Mouse (Mus musculus) kidney, embryonic 15.5 days (tissue): ENCODE measurements at regions not wholly inside any gene's neighbourhood (a gene's known extent, or its start where the extent isn't known, plus 50 kb on each side); places are given as distances from the start of the nearest gene placed in this dataset.
"Not testable (repeated sequence)": the region's sequence is repeated elsewhere in the genome, so short reads cannot be mapped to it uniquely, and the experiment has no call there.

Source experiments
- ATAC-seq: fragments of 200-750 bp; cut with Nextera tagmentation; replicated peaks from 2 replicates; pipeline ENCODE4 v1.8.0; 2017; ENCODE audit warnings: moderate TSS enrichment; ENCODE audit not compliant: low FRiP score
- H3K27ac ChIP-seq: fragments of 300-500 bp; sonication (generic); 2 replicates; pipeline ENCODE4 v1.5.1; 2015; ENCODE audit warnings: mild to moderate bottlenecking, inconsistent platforms
- H3K27me3 ChIP-seq: fragments of 300-500 bp; sonication (generic); 2 replicates; pipeline ENCODE4 v1.6.1; 2015; ENCODE audit warnings: inconsistent platforms
- H3K36me3 ChIP-seq: fragments of 300-500 bp; sonication (generic); 2 replicates; pipeline ENCODE4 v1.6.1; 2015; ENCODE audit warnings: inconsistent platforms
- H3K4me1 ChIP-seq: fragments of 300-500 bp; sonication (generic); 2 replicates; pipeline ENCODE4 v1.6.1; 2015; ENCODE audit warnings: inconsistent platforms
- H3K4me2 ChIP-seq: fragments of 300-500 bp; sonication (generic); 2 replicates; pipeline ENCODE4 v1.6.1; 2015; ENCODE audit warnings: moderate library complexity, mild to moderate bottlenecking, inconsistent platforms
- H3K4me3 ChIP-seq: fragments of 300-500 bp; sonication (generic); replicated peaks from 2 replicates; pipeline ENCODE4 v1.5.1; 2015; ENCODE audit warnings: mild to moderate bottlenecking, inconsistent platforms
- H3K9ac ChIP-seq: fragments of 300-500 bp; sonication (generic); 2 replicates; pipeline ENCODE4 v1.6.1; 2015; ENCODE audit warnings: mild to moderate bottlenecking, inconsistent platforms
- H3K9me3 ChIP-seq: fragments of 300-500 bp; sonication (generic); replicated peaks from 2 replicates; pipeline ENCODE4 v1.6.1; 2016; ENCODE audit warnings: inconsistent platforms
- WGBS: fragments of 180-500 bp; shearing (Covaris S2); methylation state at CpG from one replicate; pipeline ENCODE4 v1.1.7; 2015; ENCODE audit warnings: mixed read lengths; 5-methylcytosine and 5-hydroxymethylcytosine counted together

- WGBS = 5% methylated on average over 33 of the region's 33 CpGs
- ATAC-seq = no peak; the same call in 1 of the 2 replicates
- Histone ChIP-seq H3K4me3 (peak overlapping the region; percentile 19), H3K4me2 (peak overlapping the region; percentile 50), H3K27me3 (peaks cover 52% of the 10 kb centered on the region), H3K36me3 (no peaks in the 10 kb centered on the region), H3K27ac (no peak overlapping the region), H3K9ac (no peak overlapping the region), H3K9me3 (no peaks in the 10 kb centered on the region), H3K4me1 (peaks cover 25% of the 10 kb centered on the region)
Observed at GRCm38 (mm10) chr12:104637046-104638032, 114.4 kb downstream of the Dicer1 start.

- peak overlapping the region; percentile 19; the same call in 1 of the 2 replicates for H3K4me3 ChIP-seq
Observed at GRCm38 (mm10) chr12:104636474-104636873, 115.3 kb downstream of the Dicer1 start.

GRCm38 (mm10) chr12:104634818-104635217 is 116.9 kb downstream of the Dicer1 start:
- Histone ChIP-seq H3K9me3 (no peaks in the 10 kb centered on the region), H3K27me3 (peaks cover 51% of the 10 kb centered on the region), H3K4me3 (no peak overlapping the region), H3K36me3 (no peaks in the 10 kb centered on the region), H3K27ac (no peak overlapping the region), H3K9ac (no peak overlapping the region), H3K4me1 (peaks cover 25% of the 10 kb centered on the region), H3K4me2 (no peak overlapping the region; the same call in 1 of the 2 replicates)
- no peak for ATAC-seq
- 55% methylated on average over 10 of the region's 10 CpGs for WGBS

More at GRCm38 (mm10) chr12:104636474-104636873, 115.3 kb downstream of the Dicer1 start:
- no peak for ATAC-seq
- peaks cover 25% of the 10 kb centered on the region for H3K4me1 ChIP-seq
- H3K36me3 ChIP-seq = no peaks in the 10 kb centered on the region
- WGBS = 25% methylated on average over 12 of the region's 12 CpGs
- no peaks in the 10 kb centered on the region for H3K9me3 ChIP-seq
- H3K27ac ChIP-seq = no peak overlapping the region
- H3K27me3 ChIP-seq = peaks cover 52% of the 10 kb centered on the region
- no peak overlapping the region for H3K9ac ChIP-seq
- peak overlapping the region; percentile 50 for H3K4me2 ChIP-seq

DNA sequence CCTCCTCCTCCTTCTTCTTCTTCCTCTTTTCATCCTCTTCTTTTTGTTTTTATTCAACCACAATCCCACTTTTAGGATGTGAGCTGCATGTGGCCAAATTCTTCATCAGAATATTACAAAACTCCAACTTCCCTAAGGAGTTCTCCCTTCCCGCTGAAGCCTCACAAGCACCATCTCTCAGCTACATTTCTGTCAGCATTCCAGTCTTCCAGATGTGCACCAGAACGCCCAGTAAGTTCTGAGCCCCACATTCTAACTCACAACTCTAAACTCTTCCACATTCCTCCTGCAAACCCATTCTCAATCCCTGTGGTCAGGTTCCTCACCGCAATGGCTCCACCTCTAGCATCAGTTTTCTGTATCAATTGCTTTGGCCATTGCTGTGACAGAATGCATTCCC is 121.2 kb downstream of the Dicer1 start:
- Histone ChIP-seq H3K27me3 (peaks cover 12% of the 10 kb centered on the region), H3K4me2 (no peak overlapping the region), H3K9me3 (no peaks in the 10 kb centered on the region), H3K36me3 (no peaks in the 10 kb centered on the region), H3K27ac (no peak overlapping the region), H3K9ac (no peak overlapping the region), H3K4me3 (no peak overlapping the region), H3K4me1 (peaks cover 5% of the 10 kb centered on the region; the same call in 1 of the 2 replicates)
- ATAC-seq = no peak
- WGBS = 84% methylated on average over 3 of the region's 3 CpGs

GRCm38 (mm10) chr12:104629449-104629848 is 122.3 kb downstream of the Dicer1 start:
- Histone ChIP-seq H3K9me3 (no peaks in the 10 kb centered on the region), H3K4me1 (no peaks in the 10 kb centered on the region), H3K9ac (no peak overlapping the region), H3K4me2 (no peak overlapping the region), H3K4me3 (no peak overlapping the region), H3K27ac (no peak overlapping the region), H3K36me3 (no peaks in the 10 kb centered on the region), H3K27me3 (peaks cover 12% of the 10 kb centered on the region)
- ATAC-seq = no peak
- WGBS = 85% methylated on average over 2 of the region's 2 CpGs

DNA sequence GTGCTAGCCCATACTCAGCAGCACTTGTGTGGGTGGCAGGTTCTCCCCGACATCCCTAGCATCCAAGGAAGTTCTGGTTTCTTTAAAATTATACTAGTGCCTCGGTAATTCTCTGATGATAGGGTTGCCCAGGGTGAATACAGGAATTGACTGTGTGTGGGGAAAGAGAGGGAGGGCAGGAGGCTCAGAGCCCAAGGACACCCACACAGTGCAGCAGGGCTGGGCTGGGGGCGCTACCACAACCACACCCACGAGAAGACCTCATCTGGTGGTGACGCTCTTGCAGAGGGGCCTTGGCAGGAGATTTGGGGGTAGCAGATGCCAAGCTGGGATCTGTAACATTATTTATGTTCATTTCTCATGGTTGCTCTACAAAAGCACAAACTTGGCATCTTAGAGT is 125.7 kb downstream of the Dicer1 start:
- no peak overlapping the region for H3K4me3 ChIP-seq
- H3K4me2 ChIP-seq = no peak overlapping the region
- no peak for ATAC-seq
- 86% methylated on average over 5 of the region's 5 CpGs for WGBS
- peaks cover 8% of the 10 kb centered on the region for H3K27me3 ChIP-seq
- H3K36me3 ChIP-seq = no peaks in the 10 kb centered on the region
- 0 out of 2 replicates have a peak, but pooled peaks cover 5% of the 10 kb centered on the region for H3K4me1 ChIP-seq
- no peaks in the 10 kb centered on the region for H3K9me3 ChIP-seq
- no peak overlapping the region for H3K9ac ChIP-seq
- H3K27ac ChIP-seq = no peak overlapping the region

DNA sequence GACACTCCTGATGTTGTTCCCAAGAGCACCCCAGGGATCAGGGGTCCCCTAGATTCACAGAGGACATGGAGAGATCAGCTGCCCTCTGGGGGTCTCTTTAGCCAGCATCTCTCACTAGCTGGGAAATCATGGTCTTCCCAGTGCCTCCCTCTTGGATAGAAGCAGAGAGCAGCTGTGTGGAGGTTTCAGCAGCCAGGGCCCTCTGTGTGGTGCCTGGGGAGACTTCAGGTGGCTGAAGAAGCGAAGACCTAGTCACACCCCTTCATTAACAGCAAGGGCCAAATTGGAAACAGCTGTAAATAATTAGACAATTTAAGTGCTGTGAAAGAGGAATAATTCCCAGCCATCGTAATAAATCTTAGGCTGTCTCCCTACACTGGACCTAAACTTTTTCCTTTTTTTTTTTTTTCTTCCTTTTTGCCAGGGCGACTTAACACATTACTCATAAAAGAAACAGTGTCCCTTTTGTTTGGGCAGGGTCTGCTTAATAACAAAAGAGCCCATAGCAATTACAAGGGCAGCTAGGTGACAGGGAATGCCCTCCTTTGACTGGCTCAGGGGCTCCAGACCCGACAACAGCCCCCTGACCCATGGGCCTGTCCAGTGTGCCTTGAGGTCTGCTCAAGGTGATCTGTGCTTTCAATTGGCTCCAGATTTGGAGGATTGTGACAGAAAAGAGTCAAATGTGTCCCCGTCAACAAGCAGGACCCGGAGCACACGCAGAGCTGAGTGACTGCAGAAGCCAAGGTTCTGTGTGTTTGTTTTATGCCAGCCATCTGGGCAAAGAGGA is 127.7 kb downstream of the Dicer1 start:
- H3K27ac ChIP-seq = no peak overlapping the region
- no peak overlapping the region for H3K4me3 ChIP-seq
- 41% methylated on average over 7 of the region's 7 CpGs for WGBS
- no peak overlapping the region for H3K4me2 ChIP-seq
- H3K4me1 ChIP-seq = 0 out of 2 replicates have a peak, but pooled peaks cover 5% of the 10 kb centered on the region
- no peaks in the 10 kb centered on the region for H3K9me3 ChIP-seq
- no peak overlapping the region for H3K9ac ChIP-seq
- ATAC-seq = 0 out of 2 replicates have a peak, but pooled peaks have one; percentile 33
- H3K36me3 ChIP-seq = no peaks in the 10 kb centered on the region
- peaks cover 8% of the 10 kb centered on the region for H3K27me3 ChIP-seq

DNA sequence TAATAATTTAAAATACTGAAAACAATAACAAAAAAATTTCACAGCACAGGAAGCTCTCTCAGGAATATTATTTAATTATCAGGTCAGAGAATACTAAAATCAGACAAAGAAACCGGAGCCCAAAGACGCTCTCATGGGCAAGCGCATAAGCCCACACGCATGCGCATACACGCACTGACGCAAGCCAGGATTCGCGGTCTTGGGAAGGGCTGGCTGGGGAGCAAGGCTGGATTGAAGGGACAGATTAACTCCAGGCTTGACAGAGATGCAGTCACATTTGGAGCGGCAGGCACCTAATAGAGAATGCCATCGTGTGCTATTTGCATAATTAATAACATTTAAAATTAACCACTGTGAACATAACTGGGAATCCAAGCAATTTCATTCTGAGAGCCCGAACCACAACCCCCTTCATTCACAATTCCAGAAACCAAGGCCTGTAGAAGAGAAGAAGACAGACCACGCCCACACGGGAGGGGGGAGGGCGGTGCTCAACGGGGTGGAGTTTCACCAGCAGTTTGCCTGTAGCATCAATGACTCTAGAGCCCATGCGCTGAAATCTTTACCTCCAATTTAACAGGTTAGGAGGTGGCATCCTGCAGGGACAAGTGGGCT is 134.5 kb downstream of the Dicer1 start:
- H3K9ac ChIP-seq = no peak overlapping the region
- H3K4me1 ChIP-seq = no peaks in the 10 kb centered on the region
- WGBS = 17% methylated on average over 17 of the region's 17 CpGs
- no peaks in the 10 kb centered on the region for H3K9me3 ChIP-seq
- ATAC-seq = peak; percentile 82
- H3K27me3 ChIP-seq = no peaks in the 10 kb centered on the region
- H3K4me2 ChIP-seq = peak overlapping the region; percentile 48
- H3K27ac ChIP-seq = no peak overlapping the region
- no peaks in the 10 kb centered on the region for H3K36me3 ChIP-seq
- peak overlapping the region; percentile 17; the same call in 1 of the 2 replicates for H3K4me3 ChIP-seq

GRCm38 (mm10) chr12:104614240-104614639 is 137.5 kb downstream of the Dicer1 start:
- H3K9ac ChIP-seq = no peak overlapping the region
- 71% methylated on average over 8 of the region's 8 CpGs for WGBS
- no peak overlapping the region for H3K4me3 ChIP-seq
- no peaks in the 10 kb centered on the region for H3K4me1 ChIP-seq
- H3K36me3 ChIP-seq = no peaks in the 10 kb centered on the region
- H3K27me3 ChIP-seq = no peaks in the 10 kb centered on the region
- H3K27ac ChIP-seq = no peak overlapping the region
- no peak; the same call in 1 of the 2 replicates for ATAC-seq
- H3K9me3 ChIP-seq = no peaks in the 10 kb centered on the region
- no peak overlapping the region for H3K4me2 ChIP-seq

GRCm38 (mm10) chr12:104609767-104610166 is 136.6 kb upstream of the Gsc start:
- Histone ChIP-seq H3K4me3 (no peak overlapping the region), H3K9ac (no peak overlapping the region), H3K4me2 (no peak overlapping the region), H3K36me3 (no peaks in the 10 kb centered on the region), H3K9me3 (no peaks in the 10 kb centered on the region), H3K4me1 (peaks cover 9% of the 10 kb centered on the region; the same call in 1 of the 2 replicates), H3K27ac (no peak overlapping the region), H3K27me3 (no peaks in the 10 kb centered on the region)
- WGBS = 67% methylated on average over 19 of the region's 19 CpGs
- ATAC-seq = no peak

- not testable (repeated sequence) for H3K4me2 ChIP-seq, H3K9me3 ChIP-seq, H3K9ac ChIP-seq, H3K27ac ChIP-seq, H3K4me3 ChIP-seq, H3K4me1 ChIP-seq, H3K36me3 ChIP-seq, H3K27me3 ChIP-seq, ATAC-seq
- 77% methylated on average over 4 of the region's 4 CpGs for WGBS
Observed at GRCm38 (mm10) chr12:104608956-104609355, 135.8 kb upstream of the Gsc start.
